Mouse (Mus musculus): ENCODE measurements around the gene Vmn1r41. TPM values are rescaled to one million over a fixed set of nuclear protein-coding genes. Genes with fewer than 3 reads are reported as not detected.

Gene Vmn1r41
- polyA plus RNA-seq (2012; rRNA removed) = not detected in 2 replicates

DNA sequence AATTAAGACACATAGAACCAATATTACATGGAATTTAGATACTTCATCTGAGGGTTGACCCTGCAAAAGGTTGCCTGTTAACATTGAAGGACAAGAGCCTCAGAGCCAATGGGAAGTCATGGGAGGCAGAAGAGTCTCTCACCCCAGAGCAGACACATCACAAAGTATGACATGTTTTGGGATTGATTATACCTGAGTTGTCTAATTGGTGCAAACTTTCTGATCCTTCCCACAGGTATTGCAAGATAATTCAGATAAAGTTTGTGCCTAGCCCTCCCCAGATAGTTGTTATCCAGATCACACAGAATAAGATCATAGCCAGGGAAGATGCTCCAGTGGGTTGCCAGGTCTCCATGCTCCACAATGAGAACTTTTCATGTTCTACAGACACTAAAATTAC, at the start of gene Vmn1r41:
Vmn1r41 (plus strand) TSS at position 301 of the 400 bp plus-strand sequence.

DNA sequence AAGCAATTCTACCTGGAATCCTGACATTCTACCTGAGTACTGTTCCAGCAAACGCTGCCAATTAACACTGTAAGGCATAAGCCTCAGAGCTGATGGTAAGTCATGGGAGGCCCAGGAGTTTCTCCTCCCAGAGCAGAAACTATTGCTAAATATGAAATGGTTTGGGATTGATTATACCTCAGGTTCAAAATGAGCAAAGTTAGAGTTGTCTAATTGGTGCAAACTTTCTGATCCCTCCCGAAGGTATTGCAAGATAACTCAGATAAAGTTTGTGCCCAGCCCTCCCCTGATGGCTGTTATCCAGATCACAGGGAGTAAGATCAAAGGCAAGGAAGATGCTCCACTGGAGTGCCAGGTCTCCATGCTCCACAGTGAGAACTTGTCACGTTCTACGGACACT, 33.3 kb upstream of the Vmn1r41 start, which contains the start of gene Vmn1r40:
Vmn1r40 (plus strand) TSS at position 301 of the 400 bp plus-strand sequence.

Other genes with a start within 250 kb of the Vmn1r41 start
- gene Chchd6, start 145.1 kb upstream of the Vmn1r41 start, polyA plus RNA-seq (2012; rRNA removed) = 36.0 and 69.2 TPM in 2 replicates
- 14.2 and 16.6 TPM in 2 replicates for gene Txnrd3, start 96.8 kb upstream of the Vmn1r41 start, polyA plus RNA-seq (2012; rRNA removed)
- gene Vmn1r40, start 33.2 kb upstream of the Vmn1r41 start, polyA plus RNA-seq (2012; rRNA removed) = not detected in 2 replicates
- gene Vmn1r42, start 135.6 kb downstream of the Vmn1r41 start, polyA plus RNA-seq (2012; rRNA removed) = not detected in 2 replicates
- gene Vmn1r43, start 135.6 kb downstream of the Vmn1r41 start, polyA plus RNA-seq (2012; rRNA removed) = not detected in 2 replicates
- gene Vmn1r44, start 142.9 kb downstream of the Vmn1r41 start, polyA plus RNA-seq (2012; rRNA removed) = not detected in 2 replicates
- gene Vmn1r45, start 199.8 kb downstream of the Vmn1r41 start, polyA plus RNA-seq (2012; rRNA removed) = not detected in 2 replicates
- not detected in 2 replicates for gene Vmn1r46, start 228.5 kb downstream of the Vmn1r41 start, polyA plus RNA-seq (2012; rRNA removed)

Measured in ovary, adult 2 months (tissue).